ENCODE assay signal across 8 mouse cellular contexts in genomic region chr5:114461238-114461637, GRCm38 (mm10). TPM values are rescaled to one million over a fixed set of nuclear protein-coding genes. Genes with fewer than 3 reads are reported as not detected.
A peak's percentile ranks its signal among the peaks of the same experiment; 100 is the strongest.
DNase-seq lines count a peak whose midpoint lies in the region; ATAC-seq lines count a peak whose summit lies in the region.

No protein-coding gene starts in this region.

- H3K9me3 ChIP-seq in hindbrain, embryonic 14.5 days (ENCODE audit: control insufficient read depth, low read length): no peaks in the 10 kb centered on the region

- no peak overlapping the region for H3K27ac ChIP-seq in hindbrain, embryonic 14.5 days

- H3K4me2 ChIP-seq in hindbrain, embryonic 14.5 days (replicated peaks): no peak overlapping the region

- ATAC-seq in frontal cortex, adult (ENCODE audit: low TSS enrichment): peak; percentile 91
- ATAC-seq in hindbrain, embryonic 14.5 days (ENCODE audit: low FRiP score): no peak

- H3K36me3 ChIP-seq in hindbrain, embryonic 14.5 days (replicated peaks; ENCODE audit: control insufficient read depth, insufficient read depth): no peaks in the 10 kb centered on the region

- peaks cover 10% of the 10 kb centered on the region; the same call in 1 of the 2 replicates for H3K4me1 ChIP-seq in hindbrain, embryonic 14.5 days (replicated peaks; ENCODE audit: control insufficient read depth, insufficient read depth, low read length)

- 3% methylated on average over 7 of the region's 7 CpGs for WGBS in hindbrain, embryonic 14.5 days

- H3K4me3 ChIP-seq in hindbrain, embryonic 14.5 days (replicated peaks; ENCODE audit: low read length): no peak overlapping the region

- H3K9ac ChIP-seq in hindbrain, embryonic 14.5 days: no peak overlapping the region

- no peaks in the 10 kb centered on the region for H3K27me3 ChIP-seq in hindbrain, embryonic 14.5 days (ENCODE audit: control insufficient read depth, insufficient read depth, low read length)

- peak; percentile 82 for DNase-seq in R1 (ENCODE audit: low read depth, low spot score)
- DNase-seq in cerebellum, adult 9-10 months: peak; percentile 72
- DNase-seq in hindbrain, embryonic 14.5 days (ENCODE audit: low spot score): peak; percentile 75
- DNase-seq in layer of hippocampus, postnatal 25 days (ENCODE audit: extremely low spot score in 1 of 2, low spot score in 1 of 2): peak; percentile 75 to 90
- peak; percentile 80 for DNase-seq in lung, postnatal 25 days (ENCODE audit: low spot score)
- DNase-seq in right cerebral cortex, postnatal 10 days (ENCODE audit: low spot score in 2 of 2): peak; percentile 72 to 87
- DNase-seq in urinary bladder, postnatal 10 days (ENCODE audit: low spot score): peak; percentile 32

RNA-seq across cellular contexts. Expression of gene Mvk, which starts 17.2 kb away (rescaled TPM):
- polyA plus RNA-seq in hindbrain, embryonic 14.5 days (2014; fragmentation: Nextera tagmentation; extraction: Ambion mirVana): 76.9 and 81.2 TPM in 2 replicates
- total RNA-seq in layer of hippocampus, postnatal 25 days (2021): 10 to 100 TPM; 33.6 to 36.7 TPM

RNA-seq across cellular contexts. Expression of gene Mmab, which starts 17.4 kb away (rescaled TPM):
- polyA plus RNA-seq in hindbrain, embryonic 14.5 days (2014; fragmentation: Nextera tagmentation; extraction: Ambion mirVana): 30.7 and 30.8 TPM in 2 replicates
- total RNA-seq in layer of hippocampus, postnatal 25 days (2021): 10 to 100 TPM; 17.3 to 19.9 TPM

Comparison
In these comparisons a context has a peak if more than half of its experiments do, and no peak if none do; other contexts are left out.
1. DNase-seq: peak in every context shown above with its lines; median percentile 82 in layer of hippocampus, postnatal 25 days; 82 in R1; 80 in lung, postnatal 25 days; 80 in right cerebral cortex, postnatal 10 days; 75 in hindbrain, embryonic 14.5 days; 72 in cerebellum, adult 9-10 months; 32 in urinary bladder, postnatal 10 days.